Mouse (Mus musculus) embryonic fibroblast, embryonic 13.5 days (primary cell): ENCODE data around the gene Gpank1. TPM values are rescaled to one million over a fixed set of nuclear protein-coding genes. Genes with fewer than 3 reads are reported as not detected.

Experiments used
- H3K27ac ChIP-seq: 2 replicates; pipeline ENCODE4 v1.5.1; 2012; ENCODE audit warnings: low read length, control low read depth, inconsistent platforms; ENCODE audit not compliant: insufficient read depth
- H3K4me1 ChIP-seq: 2 replicates; pipeline ENCODE4 v1.6.1; 2011; ENCODE audit warnings: low read length; ENCODE audit not compliant: control insufficient read depth, insufficient read depth
- H3K4me3 ChIP-seq: 2 replicates; pipeline ENCODE4 v1.5.1; 2011; ENCODE audit warnings: mild to moderate bottlenecking, control low read depth, low read length; ENCODE audit not compliant: insufficient read depth
- CTCF ChIP-seq: IDR thresholded peaks from 2 replicates; pipeline ENCODE4 v1.5.1; 2011; ENCODE audit warnings: mild to moderate bottlenecking, control low read depth, low read length, moderate library complexity, borderline replicate concordance; ENCODE audit not compliant: insufficient read depth
- POLR2A ChIP-seq: IDR thresholded peaks from 2 replicates; pipeline ENCODE4 v1.6.1; 2011; ENCODE audit warnings: low read depth, mild to moderate bottlenecking, control low read depth, low read length, moderate library complexity
- polyA plus RNA-seq: library from polyadenylated mRNA; stranded (reverse); fragments of >200 nt; gene quantifications from 2 replicates; pipeline ENCODE4 v1.2.4, GENCODE M21; 2011; ENCODE audit warnings: low read depth; ENCODE audit not compliant: missing spikeins, insufficient read length

Gene Gpank1
- polyA plus RNA-seq, 1 experiment, result 8.9 TPM

DNA sequence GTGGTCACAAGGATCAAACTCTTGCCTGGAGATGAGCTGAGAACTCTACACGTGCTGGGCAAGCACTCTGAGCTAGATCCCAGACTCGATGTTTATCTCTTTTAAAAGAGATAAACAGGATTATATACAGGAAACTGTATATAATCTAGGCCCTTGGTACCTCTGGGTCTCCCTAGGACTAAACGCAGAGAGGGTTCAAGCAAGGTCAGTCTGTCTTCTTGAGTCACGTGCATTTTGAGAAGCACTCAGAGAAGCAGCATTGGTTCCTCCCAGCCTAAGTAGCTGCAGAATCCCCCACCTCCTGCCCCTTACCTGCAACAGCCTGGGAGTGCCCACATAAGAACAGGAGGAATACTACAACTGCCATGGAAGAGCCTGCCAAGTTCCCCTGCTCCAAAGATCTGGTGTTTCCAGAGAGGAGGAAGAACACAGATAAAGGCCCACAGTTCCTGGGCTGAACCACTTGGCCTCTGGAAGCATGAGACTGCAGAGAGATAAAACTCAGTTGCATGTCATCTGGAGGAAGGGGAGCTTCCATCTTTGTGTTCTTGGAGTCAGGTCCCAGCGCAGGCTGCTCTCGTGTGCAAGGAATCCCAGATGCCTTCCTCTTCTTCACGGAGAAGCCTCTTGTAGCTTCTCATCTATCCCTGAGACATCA, 35.9 kb upstream of the Gpank1 start, which contains the start of gene Ly6g6f:
Gene Ly6g6f, minus strand, starts transcription at position 403 of the 658 bp plus-strand sequence.
- Histone ChIP-seq H3K4me1 (0 out of 2 replicates have a peak, but pooled peaks cover 3% of the 10 kb centered on the region), H3K4me3 (no peak within 1 kb of the TSS), H3K27ac (no peak within 1 kb of the TSS)
- no peak for TF ChIP-seq CTCF
- TF ChIP-seq POLR2A, result no peak

GRCm38 (mm10) chr17:35088151-35088550, 33.1 kb upstream of the Gpank1 start:
- H3K4me3 ChIP-seq, result no peak overlapping the region
- no peak overlapping the region for H3K27ac ChIP-seq
- 0 out of 2 replicates have a peak, but pooled peaks cover 4% of the 10 kb centered on the region for H3K4me1 ChIP-seq
- TF ChIP-seq CTCF (no peak), POLR2A (no peak)

GRCm38 (mm10) chr17:35088825-35089644, 32.2 kb upstream of the Gpank1 start, which contains the start of gene Abhd16a:
TSS of gene Abhd16a (plus strand) at chr17:35089263.
- Histone ChIP-seq H3K4me1 (0 out of 2 replicates have a peak, but pooled peaks cover 4% of the 10 kb centered on the region), H3K27ac (peak within 1 kb of the TSS; percentile 82), H3K4me3 (peak within 1 kb of the TSS; percentile 94)
- peak; percentile 94 for TF ChIP-seq POLR2A
- no peak for TF ChIP-seq CTCF

DNA sequence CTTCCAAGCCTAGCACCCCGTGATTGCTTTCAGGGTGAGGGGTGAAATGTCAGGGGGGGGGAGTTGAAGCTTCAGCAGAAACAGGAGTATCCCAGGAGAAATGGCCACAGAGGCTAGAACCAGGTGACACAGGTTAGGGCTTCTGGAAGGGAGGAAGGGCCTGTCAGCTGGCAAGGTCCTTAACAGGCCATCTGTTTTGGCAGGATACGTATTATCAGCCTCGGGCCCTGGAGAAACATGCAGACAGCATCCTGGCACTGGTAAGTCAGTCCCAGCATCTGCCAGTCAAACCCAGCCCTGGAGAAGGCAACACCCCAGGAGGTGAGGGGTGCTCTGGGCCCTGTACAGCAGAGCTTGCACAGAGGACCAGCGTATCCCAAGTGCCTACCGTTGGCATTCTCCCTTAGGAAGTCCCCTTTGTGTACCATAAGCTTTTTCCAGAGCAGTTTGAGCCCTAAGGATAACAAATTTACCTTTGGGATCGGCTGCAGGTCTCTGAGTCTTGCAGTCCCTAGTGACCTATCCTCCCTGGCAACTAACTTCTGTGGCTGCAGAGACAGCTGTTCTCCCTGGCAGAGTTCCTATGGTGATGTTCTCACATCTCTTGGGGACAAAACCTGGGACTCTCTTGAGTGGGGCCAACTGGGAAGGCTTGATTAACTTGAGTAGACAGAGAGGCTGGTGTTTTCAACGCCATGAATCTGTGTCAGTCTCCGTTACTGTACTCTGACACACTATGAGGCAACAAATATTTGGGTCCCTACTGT, 30.9 kb upstream of the Gpank1 start:
- H3K4me1 ChIP-seq, result 0 out of 2 replicates have a peak, but pooled peaks cover 4% of the 10 kb centered on the region
- TF ChIP-seq CTCF (no peak), POLR2A (no peak)
- no peak overlapping the region for H3K27ac ChIP-seq
- H3K4me3 ChIP-seq, result peak overlapping the region; percentile 94

GRCm38 (mm10) chr17:35092403-35093198, 28.7 kb upstream of the Gpank1 start:
- H3K4me3 ChIP-seq, result no peak overlapping the region
- H3K4me1 ChIP-seq, result 0 out of 2 replicates have a peak, but pooled peaks cover 4% of the 10 kb centered on the region
- TF ChIP-seq CTCF (no peak), POLR2A (no peak)
- H3K27ac ChIP-seq, result no peak overlapping the region

- TF ChIP-seq CTCF (no peak), POLR2A (no peak)
- Histone ChIP-seq H3K27ac (no peak overlapping the region), H3K4me3 (no peak overlapping the region), H3K4me1 (0 out of 2 replicates have a peak, but pooled peaks cover 4% of the 10 kb centered on the region)
These were observed 26.5 kb upstream of the Gpank1 start for GRCm38 (mm10) chr17:35094475-35095365.

GRCm38 (mm10) chr17:35096597-35096996, 24.7 kb upstream of the Gpank1 start:
- Histone ChIP-seq H3K27ac (no peak overlapping the region), H3K4me3 (no peak overlapping the region), H3K4me1 (no peaks in the 10 kb centered on the region)
- TF ChIP-seq CTCF (no peak), POLR2A (no peak)

- TF ChIP-seq CTCF (no peak), POLR2A (no peak)
- Histone ChIP-seq H3K4me3 (no peak overlapping the region), H3K4me1 (no peaks in the 10 kb centered on the region), H3K27ac (no peak overlapping the region)
These were observed 24.0 kb upstream of the Gpank1 start for GRCm38 (mm10) chr17:35097164-35097655.
